Mouse (Mus musculus) left cerebral cortex, adult 2 months (tissue): ENCODE results near the gene Foxp1. TPM values are rescaled to one million over a fixed set of nuclear protein-coding genes. Genes with fewer than 3 reads are reported as not detected.
A peak's percentile ranks its signal among the peaks of the same experiment; 100 is the strongest.

Source experiments
- DNase-seq, 2 experiments: peaks; one replicate each; pipeline ENCODE4 v3.0.0; 2021 to 2022; ENCODE audit warnings: low spot score in 2 of 2, mixed read lengths in 1 of 2; ENCODE audit errors: extremely low spot score in 1 of 2
- H3K27ac ChIP-seq: fragments of 200-600 bp; 2 replicates; pipeline ENCODE4 v1.8.1; 2022
- H3K4me3 ChIP-seq: fragments of 200-600 bp; 2 replicates; pipeline ENCODE4 v1.8.1; 2022
- CTCF ChIP-seq: fragments of 200-600 bp; IDR thresholded peaks from 2 replicates; pipeline ENCODE4 v1.8.1; 2022; ENCODE audit warnings: antibody characterized with exemption, mild to moderate bottlenecking, moderate library complexity
- intact Hi-C: fragments of 180-260 bp; cut with DNase I; formaldehyde crosslinking; loops from one replicate; pipeline ENCODE4 v1.15.1; 2025
- total RNA-seq, 2 experiments: library from RNA; stranded (reverse); gene quantifications; 2 replicates each; pipeline ENCODE4 v1.2.3; 2021

Foxp1 gene
- total RNA-seq, 2 experiments from 2014 or later: 133 to 139 TPM

GRCm38 (mm10) chr6:99265173-99265572, 257.3 kb downstream of the Foxp1 start:
- TF ChIP-seq CTCF: peak; percentile 31
- H3K27ac ChIP-seq: peak overlapping the region; percentile 83
- no peak for DNase-seq
- intact Hi-C loops: loop anchor here (5.0 to 10.0 kb wide), 5 partner anchors 238 to 1160 kb away; partner anchors contain the start of gene Foxp1
- no peak overlapping the region for H3K4me3 ChIP-seq

GRCm38 (mm10) chr6:99264192-99265093, 258.1 kb downstream of the Foxp1 start:
- no peak for TF ChIP-seq CTCF
- intact Hi-C loops: loop anchor here (5.0 to 10.0 kb wide), 5 partner anchors 237 to 1160 kb away; partner anchors contain the start of gene Foxp1
- Histone ChIP-seq H3K4me3 (no peak overlapping the region), H3K27ac (no peak overlapping the region)
- DNase-seq: no peak

DNA sequence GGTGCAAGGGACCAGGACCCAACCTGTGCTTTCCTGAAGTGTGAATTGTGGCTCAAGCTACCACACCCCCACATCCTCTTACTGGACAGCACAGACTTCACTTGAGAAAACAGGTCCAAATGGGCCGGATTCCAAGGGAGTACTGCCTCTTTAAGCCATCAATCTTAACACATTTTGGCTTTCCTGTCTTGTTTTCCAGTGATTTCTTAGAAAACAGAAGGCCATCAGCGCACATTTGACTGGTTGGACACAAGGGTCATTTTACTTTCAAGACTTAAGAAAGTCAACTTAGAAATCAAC, 258.7 kb downstream of the Foxp1 start:
- TF ChIP-seq CTCF: no peak
- intact Hi-C loops: loop anchor here (10.0 kb wide), 2 partner anchors 739 to 1159 kb away; no protein-coding TSS in a partner anchor
- no peak overlapping the region for H3K4me3 ChIP-seq
- no peak overlapping the region for H3K27ac ChIP-seq
- DNase-seq: no peak

DNA sequence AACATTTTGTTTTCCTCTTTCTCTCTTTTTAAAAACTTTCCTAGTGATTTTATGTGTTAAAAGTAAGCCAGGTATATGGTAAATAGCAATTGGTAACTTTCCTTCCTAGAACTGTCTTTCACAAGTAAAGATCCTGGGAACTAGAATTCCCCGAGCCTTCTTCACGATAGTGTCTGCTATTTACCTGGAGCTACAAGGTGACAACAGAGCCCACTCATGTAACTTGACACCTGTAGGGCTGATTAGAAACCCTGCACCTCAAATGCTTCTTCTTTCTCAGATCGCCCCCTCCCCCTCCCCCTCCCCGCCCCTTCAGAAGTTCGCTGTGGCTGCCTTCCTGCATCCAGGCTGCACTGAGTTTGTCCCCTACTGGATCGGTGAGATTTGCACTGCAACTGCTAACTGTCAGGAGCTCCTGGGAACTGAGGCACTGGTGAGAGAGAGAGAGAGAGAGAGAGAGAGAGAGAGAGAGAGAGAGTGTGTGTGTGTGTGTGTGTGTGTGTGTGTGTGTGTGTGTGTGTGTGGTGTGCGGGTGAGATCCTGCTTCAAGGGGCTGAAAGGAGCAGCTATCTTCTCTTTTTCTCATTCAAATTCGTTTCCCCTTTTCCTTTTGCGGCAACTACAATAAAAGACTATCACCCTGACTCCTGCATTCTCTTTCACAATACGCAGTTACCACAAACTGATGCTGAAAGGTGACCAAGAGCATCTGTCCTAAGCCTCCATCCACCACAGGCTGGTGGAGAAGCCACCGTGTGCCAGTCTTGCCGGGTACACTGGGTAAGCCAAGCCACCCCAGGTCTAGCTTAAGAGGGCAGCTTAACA, 259.2 kb downstream of the Foxp1 start:
- intact Hi-C loops: loop anchor here (10.0 kb wide), 2 partner anchors 738 to 1158 kb away; no protein-coding TSS in a partner anchor

GRCm38 (mm10) chr6:99261737-99262130, 260.8 kb downstream of the Foxp1 start:
- intact Hi-C loops: loop anchor here (10.0 kb wide), 2 partner anchors 737 to 1157 kb away; no protein-coding TSS in a partner anchor
- TF ChIP-seq CTCF: no peak
- Histone ChIP-seq H3K4me3 (no peak overlapping the region), H3K27ac (no peak overlapping the region)
- no peak for DNase-seq

More for the DNA sequence above, 259.2 kb downstream of the Foxp1 start:
- TF ChIP-seq CTCF: no peak
- H3K4me3 ChIP-seq: no peak overlapping the region
- DNase-seq: no peak
- no peak overlapping the region for H3K27ac ChIP-seq

GRCm38 (mm10) chr6:99260941-99261736, 261.4 kb downstream of the Foxp1 start:
- TF ChIP-seq CTCF: no peak
- intact Hi-C loops: loop anchor here (10.0 kb wide), 2 partner anchors 736 to 1156 kb away; no protein-coding TSS in a partner anchor
- no peak overlapping the region for H3K27ac ChIP-seq
- no peak for DNase-seq
- H3K4me3 ChIP-seq: no peak overlapping the region

DNA sequence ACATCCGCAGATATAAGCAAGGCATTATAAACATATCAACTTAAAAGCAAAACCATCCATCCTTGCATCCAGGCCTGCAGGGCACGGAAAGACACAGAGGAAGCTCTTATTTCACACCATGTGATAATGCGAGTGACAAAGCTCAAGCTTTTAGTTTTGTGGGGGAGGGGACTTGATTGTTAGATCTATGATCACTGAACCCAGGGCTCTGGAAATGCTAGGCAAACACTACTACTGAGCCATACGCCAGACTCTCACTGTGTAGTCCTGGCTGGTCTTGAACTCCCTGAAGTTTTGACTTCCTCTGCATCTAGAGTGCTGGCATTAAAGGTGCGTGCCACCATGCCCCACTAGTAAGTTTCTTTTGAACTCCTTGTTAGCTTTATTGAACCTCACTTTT, 264.2 kb downstream of the Foxp1 start:
- no peak for DNase-seq
- Histone ChIP-seq H3K4me3 (no peak overlapping the region), H3K27ac (no peak overlapping the region)
- intact Hi-C loops: no loop called here
- no peak for TF ChIP-seq CTCF

DNA sequence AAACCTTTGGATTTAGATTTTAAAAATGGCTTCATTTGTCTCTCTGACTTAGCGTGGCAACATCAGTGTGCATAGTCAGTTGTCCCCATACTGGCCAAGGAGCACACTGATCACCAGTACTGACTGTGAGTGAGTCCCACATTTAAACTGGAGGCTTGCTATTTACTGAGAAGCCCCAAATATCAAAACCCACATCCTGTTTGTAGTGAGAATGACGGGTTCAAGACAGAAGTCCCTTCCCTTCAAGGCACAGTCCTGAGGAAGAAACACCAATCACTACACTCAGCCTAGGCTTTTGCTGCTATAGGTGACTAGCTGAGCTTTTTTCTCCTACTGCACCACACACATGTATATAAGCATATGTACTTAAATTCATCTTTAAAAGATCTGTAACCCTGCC, 264.8 kb downstream of the Foxp1 start:
- Histone ChIP-seq H3K27ac (no peak overlapping the region), H3K4me3 (no peak overlapping the region)
- TF ChIP-seq CTCF: no peak
- intact Hi-C loops: no loop called here
- no peak for DNase-seq

- DNase-seq: no peak
Observed at GRCm38 (mm10) chr6:99253331-99253730, 269.2 kb downstream of the Foxp1 start.

DNA sequence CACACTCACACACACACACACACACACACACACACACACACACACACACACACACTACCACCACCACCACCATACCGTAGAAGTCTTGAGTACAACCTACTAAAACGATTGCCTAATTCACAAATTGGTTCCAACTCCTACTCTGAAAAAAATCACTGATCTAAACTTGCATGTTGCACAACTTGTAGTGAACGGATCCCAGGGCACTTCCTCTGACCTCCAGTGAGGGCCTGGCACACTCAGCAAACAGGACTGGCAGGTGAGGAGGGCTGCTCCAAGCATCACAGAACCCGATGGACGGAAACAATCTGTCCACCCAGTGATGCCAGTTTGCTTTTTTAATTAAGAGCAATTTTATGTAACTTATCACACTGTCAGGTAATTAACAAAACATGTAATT, 269.7 kb downstream of the Foxp1 start:
- TF ChIP-seq CTCF: no peak
- no peak overlapping the region for H3K4me3 ChIP-seq
- no peak for DNase-seq
- intact Hi-C loops: no loop called here
- no peak overlapping the region for H3K27ac ChIP-seq

More at GRCm38 (mm10) chr6:99253331-99253730, 269.2 kb downstream of the Foxp1 start:
- Histone ChIP-seq H3K27ac (no peak overlapping the region), H3K4me3 (no peak overlapping the region)
- no peak for TF ChIP-seq CTCF
- intact Hi-C loops: no loop called here

DNA sequence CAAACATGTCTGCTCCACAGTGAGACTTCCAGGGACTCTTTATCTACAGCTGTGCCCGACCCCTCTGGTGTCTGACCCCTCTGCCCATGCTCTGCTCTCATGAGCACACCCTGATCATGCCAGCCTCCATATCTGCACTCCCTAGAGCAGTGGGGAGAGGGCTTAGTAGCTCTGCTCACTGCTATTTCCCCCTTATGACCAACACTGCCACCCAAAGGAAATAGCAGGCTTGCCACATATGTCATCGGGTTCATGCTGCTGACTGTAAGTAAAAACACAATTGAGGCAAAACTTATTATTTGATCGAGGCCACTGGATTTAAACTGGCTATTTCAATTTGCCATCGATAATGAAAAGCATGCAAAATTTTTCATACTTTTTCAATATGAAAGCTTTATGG, 270.6 kb downstream of the Foxp1 start:
- Histone ChIP-seq H3K27ac (no peak overlapping the region), H3K4me3 (no peak overlapping the region)
- DNase-seq: no peak
- peak; percentile 33 for TF ChIP-seq CTCF
- intact Hi-C loops: no loop called here
